Mouse (Mus musculus) liver, embryonic 16.5 days (tissue): ENCODE results near the gene Eipr1. TPM values are rescaled to one million over a fixed set of nuclear protein-coding genes. Genes with fewer than 3 reads are reported as not detected.

Source experiments
- ATAC-seq: fragments of 200-750 bp; cut with Nextera tagmentation; 2 replicates; pipeline ENCODE4 v1.8.0; 2017; ENCODE audit warnings: low read depth, mild to moderate bottlenecking, moderate number of reproducible peaks, moderate library complexity
- H3K27ac ChIP-seq: fragments of 300-500 bp; sonication (generic); 2 replicates; pipeline ENCODE4 v1.5.1; 2014; ENCODE audit warnings: mild to moderate bottlenecking, low read length
- H3K27me3 ChIP-seq: fragments of 300-500 bp; sonication (generic); 2 replicates; pipeline ENCODE4 v1.6.1; 2014; ENCODE audit warnings: low read depth, low read length, mixed read lengths; ENCODE audit not compliant: control insufficient read depth, insufficient read depth
- H3K36me3 ChIP-seq: fragments of 300-500 bp; sonication (generic); 2 replicates; pipeline ENCODE4 v1.6.1; 2014; ENCODE audit warnings: mild to moderate bottlenecking; ENCODE audit not compliant: control insufficient read depth, insufficient read depth
- H3K4me1 ChIP-seq: fragments of 300-500 bp; sonication (generic); 2 replicates; pipeline ENCODE4 v1.6.1; 2014; ENCODE audit warnings: low read depth, low read length, mixed read lengths; ENCODE audit not compliant: control insufficient read depth
- H3K4me2 ChIP-seq: fragments of 300-500 bp; sonication (generic); 2 replicates; pipeline ENCODE4 v1.6.1; 2014; ENCODE audit warnings: low read depth, low read length, mixed read lengths
- H3K4me3 ChIP-seq: fragments of 300-500 bp; sonication (generic); 2 replicates; pipeline ENCODE4 v1.5.1; 2014; ENCODE audit warnings: low read depth, mild to moderate bottlenecking, low read length
- H3K9ac ChIP-seq: fragments of 300-500 bp; sonication (generic); 2 replicates; pipeline ENCODE4 v1.6.1; 2014; ENCODE audit warnings: low read depth, low read length
- H3K9me3 ChIP-seq: fragments of 300-500 bp; sonication (generic); replicated peaks from 2 replicates; pipeline ENCODE4 v1.6.1; 2016; ENCODE audit warnings: low read length; ENCODE audit not compliant: control insufficient read depth
- WGBS: fragments of 180-500 bp; shearing (Covaris S2); extraction: QIAGEN DNeasy Blood & Tissue Kit; methylation state at CpG from one replicate; pipeline ENCODE4 v1.1.7; 2014; ENCODE audit not compliant: insufficient replicate concordance; 5-methylcytosine and 5-hydroxymethylcytosine counted together
- polyA plus RNA-seq: library from polyadenylated mRNA; unstranded; fragments of >200 nt; fragmentation: Nextera tagmentation; extraction: Ambion mirVana; gene quantifications from 2 replicates; pipeline ENCODE4 v1.2.1, GENCODE M21; 2015

Eipr1 gene
- polyA plus RNA-seq, 1 experiment from 2014 or later: 25.5 TPM

DNA sequence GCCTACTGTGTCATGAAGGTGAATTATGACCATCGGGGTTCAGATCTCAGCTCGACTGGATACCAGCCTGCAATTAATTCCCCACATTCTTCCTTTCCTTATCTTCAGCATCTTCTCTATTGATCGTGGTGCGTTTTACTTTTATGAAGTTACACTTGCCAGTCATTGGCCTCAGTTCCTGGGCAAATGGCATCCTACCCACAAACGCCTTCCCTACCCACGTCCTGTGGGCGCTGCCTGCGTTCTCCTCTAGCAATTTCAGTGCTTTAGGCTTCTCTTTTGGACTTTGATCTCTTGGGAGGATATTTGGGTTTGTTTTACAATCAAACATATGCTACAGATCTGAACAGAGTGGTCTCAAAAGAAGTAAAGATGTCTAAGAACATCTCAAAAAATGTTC, 94.2 kb downstream of the Eipr1 start:
- ATAC-seq: no peak
- no peak overlapping the region for H3K9ac ChIP-seq
- H3K27ac ChIP-seq: no peak overlapping the region
- H3K27me3 ChIP-seq: no peaks in the 10 kb centered on the region
- no peak overlapping the region for H3K4me3 ChIP-seq
- no peaks in the 10 kb centered on the region for H3K9me3 ChIP-seq
- no peaks in the 10 kb centered on the region for H3K4me1 ChIP-seq
- 69% methylated on average over 8 of the region's 8 CpGs for WGBS
- no peak overlapping the region for H3K4me2 ChIP-seq
- no peaks in the 10 kb centered on the region for H3K36me3 ChIP-seq

DNA sequence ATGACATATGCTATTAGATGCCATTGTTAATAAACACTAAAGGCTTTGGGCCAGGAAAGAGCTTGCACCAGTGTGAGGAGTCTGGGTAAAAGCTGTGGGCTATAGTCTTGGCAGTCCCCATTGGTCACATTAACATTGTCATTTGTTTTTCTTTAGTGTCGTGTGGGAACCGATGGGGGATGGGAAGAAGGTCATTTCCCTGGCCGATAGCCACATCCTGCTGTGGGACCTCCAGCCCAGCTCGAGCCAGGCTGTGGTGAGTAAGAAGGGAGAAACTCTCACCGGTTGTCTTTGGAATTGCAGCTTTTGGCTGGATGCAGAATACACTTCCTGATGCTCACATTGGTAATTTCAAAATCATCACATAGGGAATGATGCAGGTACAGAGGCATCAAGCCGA, 95.8 kb downstream of the Eipr1 start:
- H3K4me3 ChIP-seq: no peak overlapping the region
- H3K9ac ChIP-seq: no peak overlapping the region
- no peaks in the 10 kb centered on the region for H3K4me1 ChIP-seq
- 52% methylated on average over 6 of the region's 6 CpGs for WGBS
- H3K27me3 ChIP-seq: no peaks in the 10 kb centered on the region
- H3K4me2 ChIP-seq: no peak overlapping the region
- ATAC-seq: no peak
- no peak overlapping the region for H3K27ac ChIP-seq
- no peaks in the 10 kb centered on the region for H3K9me3 ChIP-seq
- no peaks in the 10 kb centered on the region for H3K36me3 ChIP-seq

DNA sequence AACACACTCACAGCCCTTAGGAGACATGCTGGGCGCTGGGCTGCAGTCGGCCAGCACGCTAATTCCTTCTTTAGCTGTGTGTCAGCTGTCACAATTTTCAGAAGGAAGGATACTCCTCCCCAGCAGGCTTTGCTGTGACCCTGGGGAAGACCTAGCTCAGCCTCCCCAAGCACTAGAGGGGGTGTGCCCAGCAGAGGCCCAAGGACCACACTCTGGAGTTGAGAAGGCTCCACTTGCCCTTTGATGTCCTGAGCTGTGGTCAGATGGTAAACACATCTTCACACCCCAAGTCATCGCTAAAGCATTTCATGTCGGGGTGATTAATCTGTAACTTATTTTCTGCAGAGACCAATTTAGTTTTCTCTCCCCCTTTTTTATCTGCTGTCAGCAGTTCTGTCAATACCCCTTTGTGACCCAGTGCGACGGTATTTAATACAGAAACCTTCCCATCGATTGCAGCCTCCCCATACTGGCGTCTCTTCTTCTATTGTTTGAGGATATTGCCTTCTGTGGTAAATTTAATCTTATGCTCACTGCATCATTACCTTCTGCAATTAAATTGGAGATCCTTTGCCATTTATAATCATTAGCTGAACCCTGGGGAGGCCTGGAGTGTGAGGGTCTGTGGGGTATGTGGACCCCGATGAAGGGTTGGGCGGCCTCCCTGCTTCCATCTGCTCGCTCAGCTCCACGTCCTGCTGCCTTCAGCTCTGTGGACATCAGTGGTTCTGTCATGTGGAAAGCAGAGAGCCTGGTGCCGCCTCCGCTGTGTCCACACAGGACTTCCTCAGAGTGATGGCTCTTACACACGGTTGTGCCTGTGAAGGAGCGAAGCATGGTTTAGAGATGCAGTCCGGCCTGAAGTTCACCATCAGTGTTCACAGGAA, 97.4 kb downstream of the Eipr1 start:
- no peak overlapping the region for H3K27ac ChIP-seq
- H3K9ac ChIP-seq: no peak overlapping the region
- ATAC-seq: no peak
- no peaks in the 10 kb centered on the region for H3K27me3 ChIP-seq
- no peak overlapping the region for H3K4me3 ChIP-seq
- H3K36me3 ChIP-seq: no peaks in the 10 kb centered on the region
- no peak overlapping the region for H3K4me2 ChIP-seq
- H3K9me3 ChIP-seq: no peaks in the 10 kb centered on the region
- WGBS: 82% methylated on average over 18 of the region's 18 CpGs
- H3K4me1 ChIP-seq: no peaks in the 10 kb centered on the region

DNA sequence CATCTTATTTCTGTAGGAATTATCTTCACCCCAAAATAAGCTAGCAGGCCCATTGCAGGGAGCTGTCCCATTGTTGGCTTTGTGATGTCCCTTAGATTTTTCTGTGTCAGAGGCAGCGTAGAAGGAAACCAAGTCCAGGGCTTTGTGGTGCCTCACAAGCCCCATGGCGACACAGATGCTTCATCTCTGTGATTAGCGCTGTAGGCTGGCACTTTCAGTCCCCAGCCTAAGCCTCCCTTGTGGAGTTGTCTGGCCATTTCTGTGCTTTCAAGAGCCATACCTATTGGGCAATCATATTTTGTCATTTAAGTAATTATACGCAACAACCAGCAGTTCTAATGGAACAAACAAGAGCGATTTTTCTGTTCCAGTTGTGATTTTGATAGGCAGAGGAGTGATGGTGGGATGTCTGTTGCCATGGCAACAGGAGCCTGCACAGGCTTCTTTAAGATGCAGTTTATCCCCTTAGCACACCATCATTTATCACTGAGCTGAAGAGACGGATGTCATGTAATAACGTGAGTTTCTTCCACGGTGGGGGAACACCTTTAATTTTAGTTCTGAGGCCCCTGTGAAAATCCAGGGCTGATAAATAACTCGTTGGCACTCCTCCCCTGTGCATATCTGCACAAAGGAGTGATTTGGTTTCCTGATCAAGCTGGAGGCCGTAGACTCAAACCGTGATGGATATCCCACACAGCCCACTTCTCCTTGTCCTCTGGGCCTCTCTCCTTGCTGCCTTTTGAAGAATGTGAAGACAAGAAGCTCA, 108.1 kb downstream of the Eipr1 start:
- 76% methylated on average over 11 of the region's 11 CpGs for WGBS
- Histone ChIP-seq H3K9me3 (no peaks in the 10 kb centered on the region), H3K9ac (no peak overlapping the region), H3K4me3 (no peak overlapping the region), H3K4me1 (no peaks in the 10 kb centered on the region), H3K36me3 (no peaks in the 10 kb centered on the region; the same call in 1 of the 2 replicates), H3K27ac (no peak overlapping the region), H3K4me2 (no peak overlapping the region), H3K27me3 (no peaks in the 10 kb centered on the region)
- no peak for ATAC-seq

DNA sequence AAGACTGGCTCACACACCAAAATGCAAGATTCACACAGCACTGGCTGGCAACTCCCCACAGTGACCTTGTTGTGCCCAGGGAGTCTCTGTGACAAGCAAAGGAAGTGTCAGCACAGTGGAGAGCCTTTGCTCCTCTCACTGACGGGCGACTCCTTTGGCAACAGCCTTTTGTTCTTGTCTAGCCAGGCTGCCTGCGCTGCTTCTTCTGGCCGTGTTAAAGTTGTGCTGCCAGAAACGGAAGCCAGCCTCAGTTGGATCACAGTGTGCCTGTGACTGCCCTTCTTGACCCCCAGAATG, 108.6 kb downstream of the Eipr1 start:
- ATAC-seq: no peak
- Histone ChIP-seq H3K27ac (no peak overlapping the region), H3K4me3 (no peak overlapping the region), H3K4me2 (no peak overlapping the region), H3K9me3 (no peaks in the 10 kb centered on the region), H3K4me1 (no peaks in the 10 kb centered on the region), H3K27me3 (no peaks in the 10 kb centered on the region), H3K9ac (no peak overlapping the region), H3K36me3 (no peaks in the 10 kb centered on the region; the same call in 1 of the 2 replicates)
- 73% methylated on average over 5 of the region's 5 CpGs for WGBS

DNA sequence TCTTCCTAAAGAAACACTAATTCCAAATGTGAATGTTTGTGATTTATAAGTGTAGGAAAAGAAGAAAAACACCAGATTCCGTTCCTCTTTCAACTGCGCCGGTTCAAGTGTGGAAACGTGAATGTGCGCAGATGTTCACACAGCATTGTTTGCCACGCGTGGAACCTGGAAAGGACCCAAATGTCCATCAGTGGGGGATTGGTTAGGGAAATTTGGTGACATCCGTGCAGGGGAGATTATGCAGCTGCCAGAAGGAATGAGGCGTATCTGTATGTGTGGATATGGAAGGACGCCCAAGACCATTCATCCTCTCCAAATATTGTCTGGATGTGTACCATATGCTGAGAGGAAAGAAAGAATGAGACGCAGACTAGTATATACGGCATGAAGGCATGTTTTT, 111.7 kb downstream of the Eipr1 start:
- H3K27me3 ChIP-seq: no peaks in the 10 kb centered on the region
- H3K9me3 ChIP-seq: no peaks in the 10 kb centered on the region
- H3K36me3 ChIP-seq: no peaks in the 10 kb centered on the region; the same call in 1 of the 2 replicates
- 85% methylated on average over 12 of the region's 12 CpGs for WGBS
- H3K4me1 ChIP-seq: no peaks in the 10 kb centered on the region
- H3K4me3 ChIP-seq: no peak overlapping the region
- no peak overlapping the region for H3K4me2 ChIP-seq
- ATAC-seq: no peak
- H3K9ac ChIP-seq: no peak overlapping the region
- H3K27ac ChIP-seq: no peak overlapping the region

DNA sequence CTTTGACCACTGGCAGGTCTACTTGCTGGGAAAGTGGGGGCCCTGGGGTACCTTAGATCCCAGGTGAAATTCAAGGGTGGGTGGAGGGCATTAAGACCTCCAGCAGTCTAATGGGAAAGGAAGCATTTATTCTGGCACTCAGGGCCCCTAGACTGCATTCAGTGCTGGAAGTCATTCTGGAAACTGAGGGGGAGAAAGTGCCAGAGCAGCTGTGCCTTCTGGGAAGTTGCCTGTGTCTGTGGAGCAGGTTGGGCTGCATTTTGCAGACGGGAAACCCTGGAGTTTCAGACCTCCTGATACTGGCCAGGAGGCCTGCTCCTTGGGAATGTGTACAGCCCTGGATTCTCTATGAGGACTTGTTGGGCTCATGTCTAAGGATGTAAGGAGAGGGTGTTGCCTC, 114.5 kb downstream of the Eipr1 start:
- WGBS: 59% methylated on average over 1 of the region's 1 CpGs
- no peak overlapping the region for H3K4me2 ChIP-seq
- ATAC-seq: no peak

DNA sequence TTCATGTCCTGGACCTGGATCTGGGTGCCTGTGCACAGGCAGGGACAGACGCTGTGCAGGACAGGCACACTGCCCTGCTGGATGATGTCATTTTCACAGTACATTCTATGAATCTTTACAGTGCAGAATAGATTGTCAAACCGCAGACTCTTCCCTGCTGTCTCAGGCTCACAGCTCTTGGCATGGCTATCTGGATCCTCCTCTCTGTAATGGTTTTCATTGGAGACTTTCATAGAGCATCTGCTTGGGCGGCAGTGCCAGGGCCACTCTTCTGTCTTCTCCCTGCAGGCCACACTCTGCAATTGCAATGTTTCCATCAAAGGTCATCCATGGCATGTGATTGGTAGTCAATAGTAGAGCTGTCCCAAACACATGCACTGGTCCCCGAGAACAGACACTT, 117.2 kb downstream of the Eipr1 start:
- H3K4me2 ChIP-seq: no peak overlapping the region
- H3K27ac ChIP-seq: no peak overlapping the region
- H3K36me3 ChIP-seq: no peaks in the 10 kb centered on the region
- H3K4me1 ChIP-seq: no peaks in the 10 kb centered on the region
- no peaks in the 10 kb centered on the region for H3K9me3 ChIP-seq
- WGBS: 76% methylated on average over 4 of the region's 4 CpGs
- no peak for ATAC-seq
- H3K9ac ChIP-seq: no peak overlapping the region
- no peak overlapping the region for H3K4me3 ChIP-seq
- H3K27me3 ChIP-seq: no peaks in the 10 kb centered on the region

More for the DNA sequence above, 114.5 kb downstream of the Eipr1 start:
- no peaks in the 10 kb centered on the region for H3K9me3 ChIP-seq
- H3K27me3 ChIP-seq: no peaks in the 10 kb centered on the region
- H3K36me3 ChIP-seq: no peaks in the 10 kb centered on the region; the same call in 1 of the 2 replicates
- no peak overlapping the region for H3K4me3 ChIP-seq
- H3K27ac ChIP-seq: no peak overlapping the region
- H3K9ac ChIP-seq: no peak overlapping the region
- H3K4me1 ChIP-seq: no peaks in the 10 kb centered on the region

DNA sequence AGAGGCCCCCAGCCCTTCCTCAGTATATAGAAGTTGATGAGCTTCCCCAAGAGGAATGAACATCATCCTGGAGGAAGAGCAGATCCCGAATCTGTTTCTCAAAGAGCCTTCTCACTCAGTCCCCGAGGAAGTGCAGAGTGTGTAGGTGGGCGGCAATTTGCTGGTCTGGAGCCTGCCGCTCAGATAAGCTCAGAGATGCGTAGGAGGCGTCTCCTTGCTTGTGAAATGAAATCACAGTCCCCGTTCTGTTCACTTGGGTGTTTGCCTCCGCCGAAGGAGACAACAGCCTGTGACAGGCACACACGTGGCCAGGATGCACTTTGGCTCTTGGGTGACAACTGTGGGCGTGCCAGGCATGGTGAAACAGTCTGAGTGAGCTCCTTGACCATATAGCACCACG, 120.7 kb downstream of the Eipr1 start:
- no peaks in the 10 kb centered on the region for H3K36me3 ChIP-seq
- 65% methylated on average over 12 of the region's 12 CpGs for WGBS
- H3K27me3 ChIP-seq: no peaks in the 10 kb centered on the region
- no peaks in the 10 kb centered on the region for H3K4me1 ChIP-seq
- H3K4me2 ChIP-seq: no peak overlapping the region
- no peaks in the 10 kb centered on the region for H3K9me3 ChIP-seq
- no peak for ATAC-seq
- H3K27ac ChIP-seq: no peak overlapping the region
- H3K4me3 ChIP-seq: no peak overlapping the region
- H3K9ac ChIP-seq: no peak overlapping the region
